Mouse (Mus musculus) CH12.LX (cell line): ENCODE measurements at regions not wholly inside any gene's neighbourhood (a gene's known extent, or its start where the extent isn't known, plus 50 kb on each side); places are given as distances from the start of the nearest gene placed in this dataset.

Experiments used
- DNase-seq: peaks from one replicate; pipeline ENCODE4 v3.0.0-alpha.2; 2013; ENCODE audit errors: extremely low read depth
- H3K27ac ChIP-seq: 2 replicates; pipeline ENCODE4 v1.5.1; 2012; ENCODE audit warnings: low read depth, mild to moderate bottlenecking, control low read depth, moderate library complexity; ENCODE audit not compliant: insufficient read depth
- H3K27me3 ChIP-seq: replicated peaks from 2 replicates; pipeline ENCODE3; 2012; ENCODE audit warnings: inconsistent platforms
- H3K36me3 ChIP-seq, 2 experiments: replicated peaks in 1 of 2; 2 replicates each; pipeline versions ENCODE3 to v1.6.1; 2012; ENCODE audit warnings: inconsistent platforms in 1 of 2, low read length in 1 of 2, mild to moderate bottlenecking in 1 of 2, mixed read lengths in 1 of 2, moderate library complexity in 1 of 2; ENCODE audit not compliant: control insufficient read depth in 1 of 2, insufficient read depth in 1 of 2
- H3K4me1 ChIP-seq, 2 experiments: 2 replicates each; pipeline ENCODE4 v1.6.1; 2012; ENCODE audit warnings: inconsistent platforms in 1 of 2, moderate library complexity in 1 of 2; ENCODE audit not compliant: insufficient read depth in 2 of 2, control insufficient read depth in 1 of 2
- H3K4me2 ChIP-seq: 2 replicates; pipeline ENCODE4 v1.6.1; 2012; ENCODE audit warnings: low read depth, mild to moderate bottlenecking, control low read depth; ENCODE audit not compliant: poor library complexity, insufficient read depth, severe bottlenecking
- H3K4me3 ChIP-seq, 3 experiments: fragments of 150-350 bp in 1 of 3; sonication (generic) in 1 of 3; replicated peaks in 1 of 3; 2 replicates each; pipeline versions ENCODE3 to v1.5.1; 2011 to 2012; ENCODE audit warnings: low read depth in 2 of 3, low read length in 2 of 3, mild to moderate bottlenecking in 2 of 3, moderate library complexity in 2 of 3, control low read depth in 1 of 3, improper control_type of control experiment in 1 of 3, inconsistent platforms in 1 of 3, mixed read lengths in 1 of 3; ENCODE audit not compliant: poor library complexity in 1 of 3
- H3K79me2 ChIP-seq: replicated peaks from 2 replicates; pipeline ENCODE4 v1.6.1; 2012; ENCODE audit warnings: mild to moderate bottlenecking, moderate library complexity; ENCODE audit not compliant: control insufficient read depth, poor library complexity, insufficient read depth, severe bottlenecking; ENCODE audit errors: extremely low read depth
- H3K9ac ChIP-seq: 2 replicates; pipeline ENCODE4 v1.6.1; 2012; ENCODE audit warnings: low read depth, mild to moderate bottlenecking, control low read depth, moderate library complexity; ENCODE audit not compliant: insufficient read depth
- H3K9me3 ChIP-seq: replicated peaks from 2 replicates; pipeline ENCODE3; 2012; ENCODE audit warnings: low read length, inconsistent platforms, mixed read lengths
- CHD2 ChIP-seq: IDR thresholded peaks from 2 replicates; pipeline ENCODE4 v1.6.1; 2011; ENCODE audit warnings: low read length, improper control_type of control experiment
- E2F4 ChIP-seq: IDR thresholded peaks from 2 replicates; pipeline ENCODE4 v1.6.1; 2011; ENCODE audit warnings: low read depth, low read length, improper control_type of control experiment; ENCODE audit not compliant: insufficient replicate concordance
- ELF1 ChIP-seq: IDR thresholded peaks from 2 replicates; pipeline ENCODE4 v1.6.1; 2014; ENCODE audit warnings: low read depth, mild to moderate bottlenecking, inconsistent platforms, low read length, improper control_type of control experiment
- HCFC1 ChIP-seq: IDR thresholded peaks from 2 replicates; pipeline ENCODE4 v1.6.1; 2012; ENCODE audit warnings: low read depth, mild to moderate bottlenecking, inconsistent platforms, low read length, improper control_type of control experiment
- JUND ChIP-seq: conservative IDR thresholded peaks from 2 replicates; pipeline ENCODE4 v1.6.1; 2011; ENCODE audit warnings: low read depth, low read length, improper control_type of control experiment
- KAT2A ChIP-seq: IDR thresholded peaks from 2 replicates; pipeline ENCODE4 v1.6.1; 2012; ENCODE audit warnings: low read length, improper control_type of control experiment, inconsistent platforms; ENCODE audit not compliant: insufficient replicate concordance
- MAFK ChIP-seq: IDR thresholded peaks from 2 replicates; pipeline ENCODE4 v1.6.1; 2011; ENCODE audit warnings: low read length, improper control_type of control experiment; ENCODE audit not compliant: insufficient replicate concordance
- MEF2A ChIP-seq: IDR thresholded peaks from 2 replicates; pipeline ENCODE4 v1.6.1; 2014; ENCODE audit warnings: low read depth, mild to moderate bottlenecking, inconsistent platforms, low read length, improper control_type of control experiment, borderline replicate concordance
- MYC ChIP-seq: IDR thresholded peaks from 2 replicates; pipeline ENCODE4 v1.6.1; 2011; ENCODE audit warnings: low read depth, mild to moderate bottlenecking, improper control_type of control experiment, low read length
- NELFE ChIP-seq: IDR thresholded peaks from 2 replicates; pipeline ENCODE4 v1.6.1; 2011; ENCODE audit warnings: low read depth, low read length, improper control_type of control experiment
- NRF1 ChIP-seq: IDR thresholded peaks from 2 replicates; pipeline ENCODE4 v1.6.1; 2014; ENCODE audit warnings: low read depth, mild to moderate bottlenecking, inconsistent platforms, low read length, improper control_type of control experiment, moderate library complexity
- RAD21 ChIP-seq: IDR thresholded peaks from 2 replicates; pipeline ENCODE4 v1.6.1; 2011; ENCODE audit warnings: low read depth, mild to moderate bottlenecking, low read length, improper control_type of control experiment, moderate library complexity
- TBP ChIP-seq: conservative IDR thresholded peaks from 2 replicates; pipeline ENCODE4 v1.6.1; 2011; ENCODE audit warnings: low read depth, low read length, improper control_type of control experiment
- USF2 ChIP-seq: conservative IDR thresholded peaks from 2 replicates; pipeline ENCODE4 v1.6.1; 2011; ENCODE audit warnings: low read depth, low read length, improper control_type of control experiment
- ZC3H11A ChIP-seq: IDR thresholded peaks from 2 replicates; pipeline ENCODE4 v1.6.1; 2012; ENCODE audit warnings: low read depth, mild to moderate bottlenecking, inconsistent platforms, low read length, improper control_type of control experiment
- ZMIZ1 ChIP-seq: IDR thresholded peaks from 2 replicates; pipeline ENCODE4 v1.6.1; 2012; ENCODE audit warnings: low read depth, mild to moderate bottlenecking, inconsistent platforms, low read length, improper control_type of control experiment
- ZNF384 ChIP-seq: IDR thresholded peaks from 2 replicates; pipeline ENCODE4 v1.6.1; 2012; ENCODE audit warnings: low read depth, low read length, improper control_type of control experiment, inconsistent platforms
- dilution Hi-C: fragments of 300-500 bp; cut with MboI; formaldehyde crosslinking; loops from 2 replicates; pipeline ENCODE4 v1.14.3; 2020; ENCODE audit warnings: low sequenced_read_pairs; ENCODE audit not compliant: extremely low pct_unique_long_range_greater_than_20kb, extremely low pct_ligation_motif_present
- in situ Hi-C: fragments of 300-500 bp; cut with MboI; formaldehyde crosslinking; loops from 3 replicates; pipeline ENCODE4 v1.14.3; 2019; ENCODE audit warnings: low sequenced_read_pairs, low pct_ligation_motif_present, low pct_unique_long_range_greater_than_20kb, mixed read lengths

- no peak for DNase-seq
- no peak overlapping the region for H3K4me3 ChIP-seq
- no peaks in the 10 kb centered on the region for H3K79me2 ChIP-seq
- H3K27ac ChIP-seq: no peak overlapping the region
- H3K27me3 ChIP-seq: no peaks in the 10 kb centered on the region
- no peaks in the 10 kb centered on the region for H3K36me3 ChIP-seq
- H3K4me1 ChIP-seq: no peaks in the 10 kb centered on the region
- no peak overlapping the region for H3K4me2 ChIP-seq
- TF ChIP-seq MAFK: no peak
- no peak for TF ChIP-seq NELFE
- no peaks in the 10 kb centered on the region for H3K9me3 ChIP-seq
- H3K9ac ChIP-seq: no peak overlapping the region
- dilution Hi-C loops (no loop called here), in situ Hi-C loops (no loop called here)
These were observed 129.8 kb upstream of the Ddit4l start for GRCm38 (mm10) chr3:137491508-137492019.

- no peak overlapping the region for H3K4me3 ChIP-seq
- no peak for DNase-seq
- H3K79me2 ChIP-seq: no peaks in the 10 kb centered on the region
- dilution Hi-C loops (no loop called here), in situ Hi-C loops (no loop called here)
- no peak overlapping the region for H3K9ac ChIP-seq
- no peaks in the 10 kb centered on the region for H3K36me3 ChIP-seq
- TF ChIP-seq NRF1 (no peak), MEF2A (no peak), ZNF384 (no peak), KAT2A (no peak), ELF1 (no peak), ZC3H11A (no peak), HCFC1 (no peak), MYC (no peak), JUND (no peak), ZMIZ1 (no peak), CHD2 (no peak), E2F4 (no peak), MAFK (no peak), RAD21 (no peak), TBP (no peak), USF2 (no peak), NELFE (no peak)
- TF ChIP-seq, all 38 proteins: peak for 0
- Histone ChIP-seq H3K4me2 (no peak overlapping the region), H3K27ac (no peak overlapping the region), H3K27me3 (no peaks in the 10 kb centered on the region), H3K4me1 (no peaks in the 10 kb centered on the region), H3K9me3 (no peaks in the 10 kb centered on the region)
These were observed 123.1 kb upstream of the Ddit4l start for GRCm38 (mm10) chr3:137498343-137498742.
